10 mouse cellular contexts compared by ENCODE assay signal in genomic region chr5:142976516-142976915, GRCm38 (mm10). TPM values are rescaled to one million over a fixed set of nuclear protein-coding genes. Genes with fewer than 3 reads are reported as not detected.
DNase-seq lines count a peak whose midpoint lies in the region; ATAC-seq and TF ChIP-seq lines count a peak whose summit lies in the region.
"Had no signal": no experiment of that assay in that cellular context is flagged by ENCODE, and none has a peak within 500 bp of the region (broad histone marks: within the 10 kb centered on the region; RNA-seq: fewer than 3 reads in every experiment).

No protein-coding gene starts in this region.

- ATAC-seq in lung, embryonic 16.5 days (ENCODE audit: low read depth): peak; percentile 82
- ATAC-seq in hindbrain, postnatal 0 days: 0 out of 2 replicates have a peak, but pooled peaks have one; percentile 34
- ATAC-seq in forebrain, embryonic 14.5 days: no peak

- intact Hi-C loops in gastrocnemius, postnatal 14 days (cut with DNase I; ENCODE audit: low total_unique reads): no loop called here
- intact Hi-C loops in gastrocnemius, adult 2 months (cut with DNase I): no loop called here

- H3K27ac ChIP-seq in gastrocnemius, adult 2 months: no peak overlapping the region
- peak overlapping the region; percentile 85 for H3K27ac ChIP-seq in lung, embryonic 16.5 days (ENCODE audit: low read length)
- peak overlapping the region; percentile 50; the same call in 1 of the 2 replicates for H3K27ac ChIP-seq in hindbrain, postnatal 0 days
- H3K27ac ChIP-seq in forebrain, embryonic 14.5 days (ENCODE audit: low read depth, low read length): no peak overlapping the region

- TF ChIP-seq POLR2A in lung, adult 2 months (IDR thresholded peaks at IDR 0.05; ENCODE audit: borderline replicate concordance, extremely low read depth, low read depth, low read length): no peak

- peak; percentile 68 for DNase-seq in gastrocnemius, postnatal 14 days
- no peak for DNase-seq in gastrocnemius, adult 2 months
- DNase-seq in lung, adult 2 months: no peak
- peak; percentile 65 for DNase-seq in hindbrain, postnatal 0 days (ENCODE audit: low spot score)
- peak; percentile 60 to 81 for DNase-seq in lung, postnatal 4 days
- DNase-seq in urinary bladder, postnatal 14 days (ENCODE audit: low spot score): no peak
- no peak for DNase-seq in forebrain, embryonic 14.5 days (ENCODE audit: low spot score)
- DNase-seq: thymus, postnatal 14 days had no signal

- H3K4me1 ChIP-seq in lung, embryonic 16.5 days (replicated peaks; ENCODE audit: control insufficient read depth, insufficient read depth, low read length): peaks cover 13% of the 10 kb centered on the region
- no peaks in the 10 kb centered on the region; the same call in 1 of the 2 replicates for H3K4me1 ChIP-seq in lung, adult 2 months (ENCODE audit: control insufficient read depth, insufficient read depth, low read length)
- peaks cover 8% of the 10 kb centered on the region; the same call in 1 of the 2 replicates for H3K4me1 ChIP-seq in hindbrain, postnatal 0 days (ENCODE audit: insufficient read depth, low read length)
- no peaks in the 10 kb centered on the region; the same call in 1 of the 2 replicates for H3K4me1 ChIP-seq in forebrain, embryonic 14.5 days (ENCODE audit: control insufficient read depth, insufficient read depth, low read length)

- H3K9ac ChIP-seq in lung, embryonic 16.5 days (ENCODE audit: low read length): no peak overlapping the region
- no peak overlapping the region for H3K9ac ChIP-seq in hindbrain, postnatal 0 days (replicated peaks; ENCODE audit: low read length)
- H3K9ac ChIP-seq in forebrain, embryonic 14.5 days (ENCODE audit: low read length): no peak overlapping the region

- no peaks in the 10 kb centered on the region for H3K9me3 ChIP-seq in lung, embryonic 16.5 days (ENCODE audit: control insufficient read depth, low read length)
- H3K9me3 ChIP-seq in hindbrain, postnatal 0 days (ENCODE audit: low read length): no peaks in the 10 kb centered on the region
- H3K9me3 ChIP-seq in forebrain, embryonic 14.5 days (replicated peaks; ENCODE audit: control insufficient read depth, low read length): no peaks in the 10 kb centered on the region

- peaks cover 15% of the 10 kb centered on the region for H3K36me3 ChIP-seq in lung, embryonic 16.5 days (ENCODE audit: control insufficient read depth, insufficient read depth, low read length)
- H3K36me3 ChIP-seq in hindbrain, postnatal 0 days (ENCODE audit: insufficient read depth, low read length): peaks cover 15% of the 10 kb centered on the region
- H3K36me3 ChIP-seq in forebrain, embryonic 14.5 days (ENCODE audit: control insufficient read depth, insufficient read depth, low read length): peaks cover 28% of the 10 kb centered on the region

- H3K27me3 ChIP-seq in lung, embryonic 16.5 days (ENCODE audit: control insufficient read depth, insufficient read depth, low read depth, low read length): no peaks in the 10 kb centered on the region
- H3K27me3 ChIP-seq in hindbrain, postnatal 0 days (ENCODE audit: insufficient read depth, low read length): no peaks in the 10 kb centered on the region
- H3K27me3 ChIP-seq in forebrain, embryonic 14.5 days (replicated peaks; ENCODE audit: control insufficient read depth, insufficient read depth, low read length): no peaks in the 10 kb centered on the region

- no peak for TF ChIP-seq CTCF in gastrocnemius, adult 2 months (IDR thresholded peaks at IDR 0.05)
- no peak for TF ChIP-seq CTCF in lung, adult 2 months (IDR thresholded peaks at IDR 0.05; ENCODE audit: insufficient read depth, low read length)
- no peak for TF ChIP-seq CTCF in hindbrain, postnatal 0 days (IDR thresholded peaks at IDR 0.05; ENCODE audit: low read depth)

- H3K4me3 ChIP-seq in gastrocnemius, adult 2 months: no peak overlapping the region
- no peak overlapping the region for H3K4me3 ChIP-seq in lung, embryonic 16.5 days (ENCODE audit: low read length)
- H3K4me3 ChIP-seq in lung, adult 2 months (replicated peaks; ENCODE audit: extremely low read depth, low read depth, low read length): no peak overlapping the region
- H3K4me3 ChIP-seq in hindbrain, postnatal 0 days (ENCODE audit: low read length): no peak overlapping the region
- no peak overlapping the region for H3K4me3 ChIP-seq in forebrain, embryonic 14.5 days (ENCODE audit: low read depth, low read length)

- 0 out of 2 replicates have a peak overlapping the region, but pooled peaks have one; percentile 1 for H3K4me2 ChIP-seq in lung, embryonic 16.5 days (ENCODE audit: low read depth, low read length)
- H3K4me2 ChIP-seq in hindbrain, postnatal 0 days (ENCODE audit: low read depth, low read length): no peak overlapping the region
- no peak overlapping the region for H3K4me2 ChIP-seq in forebrain, embryonic 14.5 days (ENCODE audit: low read length)
- H3K4me2 ChIP-seq: liver, embryonic 11.5 days had no signal

- WGBS in lung, embryonic 16.5 days: 10% methylated on average over 5 of the region's 5 CpGs
- 18% methylated on average over 5 of the region's 5 CpGs for WGBS in lung, adult 2 months
- WGBS in hindbrain, postnatal 0 days: 28% methylated on average over 5 of the region's 5 CpGs
- 58% methylated on average over 5 of the region's 5 CpGs for WGBS in forebrain, embryonic 14.5 days

RNA-seq across cellular contexts. Expression of gene Fscn1, which starts 16.4 kb away (rescaled TPM):
- 10 to 100 TPM; 52.2 to 72.9 TPM for total RNA-seq in gastrocnemius, postnatal 14 days (2021)
- total RNA-seq in gastrocnemius, adult 2 months (2021): 1 to 10 TPM; 4.4 to 7.3 TPM
- 181 and 222 TPM in 2 replicates for polyA plus RNA-seq in lung, embryonic 16.5 days (2015; fragmentation: Nextera tagmentation; extraction: Ambion mirVana)
- 21.0 and 26.3 TPM in 2 replicates for polyA plus RNA-seq in lung, adult 2 months (2012; rRNA removed)
- total RNA-seq in hindbrain, postnatal 0 days (2014; rRNA removed): 613 and 715 TPM in 2 replicates
- 412 and 457 TPM in 2 replicates for polyA plus RNA-seq in hindbrain, postnatal 0 days (2015; fragmentation: Nextera tagmentation; extraction: Ambion mirVana)
- 477 and 560 TPM in 2 replicates for polyA plus RNA-seq in forebrain, embryonic 14.5 days (2014; fragmentation: Nextera tagmentation; extraction: Ambion mirVana)

Comparison
In these comparisons a context has a peak if more than half of its experiments do, and no peak if none do; other contexts are left out.
1. DNase-seq: peak in gastrocnemius, postnatal 14 days (single experiment), hindbrain, postnatal 0 days (single experiment) and lung, postnatal 4 days (2 of 2); none in gastrocnemius, adult 2 months (single experiment), lung, adult 2 months (single experiment), urinary bladder, postnatal 14 days (single experiment) and forebrain, embryonic 14.5 days (single experiment).
2. H3K27ac ChIP-seq: peak in lung, embryonic 16.5 days (single experiment) and hindbrain, postnatal 0 days (single experiment); none in gastrocnemius, adult 2 months (single experiment) and forebrain, embryonic 14.5 days (single experiment).